Mouse (Mus musculus) ES-Bruce4 (cell line): ENCODE results near the gene Nup153.

Source experiments
- CTCF ChIP-seq: IDR thresholded peaks from one replicate; pipeline ENCODE4 v1.8.1; 2011; ENCODE audit warnings: low read depth, low read length
- EP300 ChIP-seq: IDR thresholded peaks from 2 replicates; pipeline ENCODE4 v1.6.1; 2011; ENCODE audit warnings: low read depth, low read length; ENCODE audit not compliant: insufficient read depth

DNA sequence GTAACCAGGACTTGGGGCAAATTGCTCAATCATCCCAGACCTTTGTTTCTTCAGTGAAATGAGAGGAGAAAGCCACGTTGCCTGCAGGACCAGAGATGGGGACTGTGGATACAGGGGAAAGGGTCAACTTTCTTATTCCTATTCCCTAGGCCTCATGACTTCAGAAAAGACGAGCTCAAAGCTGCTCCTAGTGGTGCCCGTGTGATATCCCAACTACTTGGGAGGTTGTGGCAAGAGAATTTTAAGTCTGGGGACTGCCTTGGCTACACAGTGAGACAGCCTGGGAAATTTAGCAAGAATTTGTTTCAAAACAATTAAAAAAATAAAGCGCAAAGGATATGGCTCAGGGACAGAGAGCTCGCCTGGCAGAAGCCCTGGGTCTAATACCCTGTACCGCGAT is 30.2 kb upstream of the Nup153 start:
- TF ChIP-seq CTCF (no peak), EP300 (no peak)
